Mouse (Mus musculus): ENCODE results near the gene Rab5b. TPM values are rescaled to one million over a fixed set of nuclear protein-coding genes. Genes with fewer than 3 reads are reported as not detected.
"Not testable (repeated sequence)": the region's sequence is repeated elsewhere in the genome, so short reads cannot be mapped to it uniquely, and the experiment has no call there.

The Rab5b gene
- polyA plus RNA-seq, 1 experiment from 2014 or later: 60.4 TPM

DNA sequence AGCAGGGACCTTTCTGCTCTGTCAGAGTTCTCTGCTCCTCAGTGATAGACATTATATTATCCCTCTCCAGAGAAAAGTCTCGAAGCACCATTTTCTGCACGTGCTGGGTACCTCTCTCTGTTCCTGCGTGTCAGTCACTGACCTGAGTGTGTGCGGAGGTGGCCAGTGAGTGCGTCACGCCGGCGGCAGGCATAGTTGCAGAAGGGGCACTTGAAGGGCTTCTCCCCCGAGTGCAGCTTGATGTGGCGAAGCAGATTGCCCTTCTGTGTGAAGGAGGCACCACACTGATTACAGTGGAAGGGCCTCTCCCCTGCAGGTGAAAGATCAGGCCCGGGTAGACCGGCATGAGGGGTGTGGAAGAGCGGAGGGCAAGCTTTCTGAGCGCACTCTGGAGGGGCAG lies 56.1 kb downstream of the Rab5b start:
- WGBS: 66% methylated on average over 14 of the region's 14 CpGs
- ATAC-seq (ENCODE audit: extremely low read depth, insufficient number of reproducible peaks, low FRiP score, low TSS enrichment): no peak
- H3K4me1 ChIP-seq: peaks cover 27% of the 10 kb centered on the region
- H3K27ac ChIP-seq (replicated peaks): no peak overlapping the region
- H3K4me2 ChIP-seq: no peak overlapping the region
- no peaks in the 10 kb centered on the region for H3K9me3 ChIP-seq
- H3K36me3 ChIP-seq: 0 out of 2 replicates have a peak, but pooled peaks cover 3% of the 10 kb centered on the region
- H3K27me3 ChIP-seq (replicated peaks): peaks cover 15% of the 10 kb centered on the region
- no peak overlapping the region for H3K9ac ChIP-seq
- H3K4me3 ChIP-seq: no peak overlapping the region

DNA sequence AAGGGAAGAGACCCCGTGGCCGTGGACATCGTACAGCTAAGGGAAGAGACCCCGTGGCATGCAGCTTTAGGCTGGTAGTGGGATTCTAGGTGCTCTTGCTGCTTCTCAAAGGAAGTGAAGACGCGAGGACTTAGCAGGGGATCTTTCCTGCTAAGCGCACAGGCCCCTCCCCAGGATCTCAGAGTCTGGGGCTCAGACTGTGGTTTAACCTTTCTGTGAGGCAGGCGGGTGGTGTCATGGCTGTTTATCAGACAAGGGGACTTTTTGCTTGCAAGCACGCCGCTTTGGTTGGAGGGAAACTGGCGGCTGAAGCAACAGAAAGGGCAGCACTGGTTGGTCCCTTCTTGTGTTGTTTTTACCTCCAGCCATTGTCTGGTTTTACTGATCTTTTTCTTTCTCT lies 59.1 kb downstream of the Rab5b start:
- H3K9ac ChIP-seq: peak overlapping the region; percentile 37
- H3K4me1 ChIP-seq: peaks cover 18% of the 10 kb centered on the region
- H3K36me3 ChIP-seq: peaks cover 17% of the 10 kb centered on the region; the same call in 1 of the 2 replicates
- ATAC-seq (ENCODE audit: extremely low read depth, insufficient number of reproducible peaks, low FRiP score, low TSS enrichment): no peak
- no peaks in the 10 kb centered on the region for H3K27me3 ChIP-seq (replicated peaks)
- H3K27ac ChIP-seq (replicated peaks): no peak overlapping the region
- H3K9me3 ChIP-seq: no peaks in the 10 kb centered on the region
- H3K4me3 ChIP-seq: 0 out of 2 replicates have a peak overlapping the region, but pooled peaks have one; percentile 11
- peak overlapping the region; percentile 53 for H3K4me2 ChIP-seq
- 18% methylated on average over 11 of the region's 11 CpGs for WGBS

DNA sequence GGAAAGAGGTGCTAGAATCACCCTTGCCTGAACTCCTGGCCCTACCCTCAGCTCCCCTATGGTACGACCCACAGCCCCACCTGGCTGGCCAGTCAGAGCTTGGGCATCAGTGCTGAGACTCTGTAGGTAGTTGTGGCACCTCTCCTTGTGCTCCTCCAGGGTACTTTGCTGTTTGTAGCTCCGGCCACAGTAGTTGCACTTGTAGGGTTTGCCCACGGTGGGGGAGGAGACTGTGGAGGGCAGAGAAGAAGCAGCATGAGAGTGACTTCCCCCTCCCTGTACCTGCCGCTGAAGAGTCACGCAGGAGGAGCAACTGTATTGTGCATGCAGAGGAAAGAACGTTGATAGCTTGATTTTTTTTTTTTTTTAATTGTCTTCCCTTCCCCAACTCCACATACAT lies 59.5 kb downstream of the Rab5b start:
- Histone ChIP-seq H3K4me2 (peak overlapping the region; percentile 53), H3K36me3 (peaks cover 17% of the 10 kb centered on the region; the same call in 1 of the 2 replicates), H3K9ac (peak overlapping the region; percentile 37; the same call in 1 of the 2 replicates), H3K9me3 (no peaks in the 10 kb centered on the region), H3K27me3 (replicated peaks) (no peaks in the 10 kb centered on the region), H3K4me3 (no peak overlapping the region), H3K27ac (replicated peaks) (no peak overlapping the region), H3K4me1 (peaks cover 13% of the 10 kb centered on the region)
- ATAC-seq (ENCODE audit: extremely low read depth, insufficient number of reproducible peaks, low FRiP score, low TSS enrichment): no peak
- WGBS: 43% methylated on average over 6 of the region's 6 CpGs

DNA sequence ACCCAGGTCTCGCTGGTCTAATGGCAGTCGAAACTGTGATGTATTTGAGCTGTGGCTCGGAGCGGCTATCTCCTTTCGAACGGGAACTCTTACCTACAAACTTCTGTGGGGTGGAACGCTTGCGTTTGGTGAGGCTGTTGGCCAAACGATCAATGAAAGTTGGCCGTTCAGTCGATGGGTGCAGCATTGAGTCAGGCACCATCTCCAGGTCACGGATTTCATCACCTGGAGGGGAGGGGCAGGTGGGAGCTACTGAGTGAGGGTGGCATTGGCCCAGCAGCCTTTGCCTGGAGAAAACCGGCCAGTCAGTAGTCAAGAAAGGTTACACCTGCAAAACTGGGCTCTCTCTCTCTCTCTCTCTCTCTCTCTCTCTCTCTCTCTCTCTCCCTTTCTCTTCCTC lies 60.4 kb downstream of the Rab5b start:
- no peak overlapping the region for H3K4me2 ChIP-seq
- no peak overlapping the region for H3K4me3 ChIP-seq

DNA sequence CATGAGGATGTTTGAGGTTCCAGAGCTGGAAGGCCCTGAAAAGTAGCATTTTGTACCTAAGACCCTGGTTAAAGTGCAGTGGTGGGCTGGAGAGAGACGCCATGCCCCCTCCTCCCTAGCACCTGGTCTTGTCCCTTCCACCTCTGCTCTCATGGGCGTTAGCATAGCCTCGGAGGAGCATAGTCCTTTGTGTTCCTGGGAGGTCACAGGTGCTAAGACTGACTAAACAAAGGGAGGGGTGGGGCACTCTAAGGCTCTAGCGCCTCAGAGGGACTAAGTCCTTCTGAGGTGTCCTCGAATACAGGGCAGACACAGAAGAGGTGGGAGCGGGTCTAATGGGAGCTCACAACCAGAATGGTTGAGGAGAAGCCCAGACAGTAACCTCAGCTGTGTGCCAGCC lies 64.5 kb downstream of the Rab5b start:
- Histone ChIP-seq H3K4me2 (no peak overlapping the region), H3K9me3 (no peaks in the 10 kb centered on the region), H3K36me3 (peaks cover 14% of the 10 kb centered on the region; the same call in 1 of the 2 replicates), H3K4me1 (peaks cover under 1% of the 10 kb centered on the region; the same call in 1 of the 2 replicates), H3K27me3 (replicated peaks) (no peaks in the 10 kb centered on the region), H3K9ac (no peak overlapping the region), H3K27ac (replicated peaks) (no peak overlapping the region), H3K4me3 (no peak overlapping the region)
- WGBS: 17% methylated on average over 6 of the region's 6 CpGs
- no peak for ATAC-seq (ENCODE audit: extremely low read depth, insufficient number of reproducible peaks, low FRiP score, low TSS enrichment)

More for the DNA sequence above, 60.4 kb downstream of the Rab5b start:
- Histone ChIP-seq H3K36me3 (peaks cover 17% of the 10 kb centered on the region; the same call in 1 of the 2 replicates), H3K27ac (replicated peaks) (no peak overlapping the region), H3K27me3 (replicated peaks) (no peaks in the 10 kb centered on the region), H3K4me1 (peaks cover 13% of the 10 kb centered on the region), H3K9me3 (no peaks in the 10 kb centered on the region), H3K9ac (no peak overlapping the region)
- WGBS: 89% methylated on average over 13 of the region's 13 CpGs
- ATAC-seq (ENCODE audit: extremely low read depth, insufficient number of reproducible peaks, low FRiP score, low TSS enrichment): no peak

DNA sequence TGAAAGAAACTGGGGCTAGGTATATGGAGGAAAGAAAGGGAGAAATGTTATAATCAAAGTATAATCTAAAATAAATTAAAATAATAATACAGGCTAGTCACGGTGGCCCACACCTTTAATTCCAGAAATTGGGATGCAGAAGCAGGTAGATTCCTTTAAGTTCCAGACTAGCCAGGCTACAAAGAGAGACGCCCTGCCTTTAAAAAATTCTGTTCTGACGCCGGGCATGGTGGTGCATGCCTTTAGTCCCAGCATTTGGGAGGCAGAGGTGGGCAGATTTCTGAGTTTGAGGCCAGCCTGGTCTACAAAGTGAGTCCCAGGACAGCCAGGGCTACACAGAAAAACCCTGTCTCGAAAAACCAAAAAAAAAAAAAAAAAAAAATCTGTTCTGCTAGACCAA lies 65.8 kb downstream of the Rab5b start:
- WGBS: 66% methylated on average over 5 of the region's 5 CpGs
- H3K4me3 ChIP-seq: not testable (repeated sequence)

DNA sequence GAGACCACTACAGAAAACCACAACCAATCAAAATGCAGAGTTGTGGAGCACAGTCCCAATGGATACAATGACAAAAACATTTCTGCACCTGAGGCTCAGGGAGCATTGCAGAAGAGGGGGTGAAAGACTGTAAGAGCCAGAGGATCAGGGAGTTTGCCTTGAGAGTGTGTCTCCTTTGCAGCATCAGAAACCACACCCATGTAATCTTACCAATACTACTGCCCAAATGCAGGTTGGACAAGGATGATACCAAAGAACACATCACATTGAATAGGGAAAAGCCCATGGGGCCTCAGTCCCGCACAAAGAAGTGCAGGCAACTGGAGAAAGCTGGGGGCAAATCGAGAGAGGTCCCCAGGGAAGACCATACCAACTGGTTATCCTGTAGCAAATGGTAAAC lies 66.3 kb downstream of the Rab5b start:
- Histone ChIP-seq H3K9me3 (no peaks in the 10 kb centered on the region), H3K36me3 (peaks cover 22% of the 10 kb centered on the region), H3K27me3 (replicated peaks) (no peaks in the 10 kb centered on the region), H3K4me2 (no peak overlapping the region), H3K4me1 (peaks cover 9% of the 10 kb centered on the region), H3K9ac (no peak overlapping the region), H3K27ac (replicated peaks) (no peak overlapping the region), H3K4me3 (no peak overlapping the region)
- 77% methylated on average over 2 of the region's 2 CpGs for WGBS
- no peak for ATAC-seq (ENCODE audit: extremely low read depth, insufficient number of reproducible peaks, low FRiP score, low TSS enrichment)

More for the DNA sequence above, 65.8 kb downstream of the Rab5b start:
- H3K4me2 ChIP-seq; H3K9me3 ChIP-seq; H3K4me1 ChIP-seq; H3K27ac ChIP-seq (replicated peaks); H3K9ac ChIP-seq; ATAC-seq (ENCODE audit: extremely low read depth, insufficient number of reproducible peaks, low FRiP score, low TSS enrichment); H3K27me3 ChIP-seq (replicated peaks): not testable (repeated sequence)
- peaks cover 16% of the 10 kb centered on the region for H3K36me3 ChIP-seq

DNA sequence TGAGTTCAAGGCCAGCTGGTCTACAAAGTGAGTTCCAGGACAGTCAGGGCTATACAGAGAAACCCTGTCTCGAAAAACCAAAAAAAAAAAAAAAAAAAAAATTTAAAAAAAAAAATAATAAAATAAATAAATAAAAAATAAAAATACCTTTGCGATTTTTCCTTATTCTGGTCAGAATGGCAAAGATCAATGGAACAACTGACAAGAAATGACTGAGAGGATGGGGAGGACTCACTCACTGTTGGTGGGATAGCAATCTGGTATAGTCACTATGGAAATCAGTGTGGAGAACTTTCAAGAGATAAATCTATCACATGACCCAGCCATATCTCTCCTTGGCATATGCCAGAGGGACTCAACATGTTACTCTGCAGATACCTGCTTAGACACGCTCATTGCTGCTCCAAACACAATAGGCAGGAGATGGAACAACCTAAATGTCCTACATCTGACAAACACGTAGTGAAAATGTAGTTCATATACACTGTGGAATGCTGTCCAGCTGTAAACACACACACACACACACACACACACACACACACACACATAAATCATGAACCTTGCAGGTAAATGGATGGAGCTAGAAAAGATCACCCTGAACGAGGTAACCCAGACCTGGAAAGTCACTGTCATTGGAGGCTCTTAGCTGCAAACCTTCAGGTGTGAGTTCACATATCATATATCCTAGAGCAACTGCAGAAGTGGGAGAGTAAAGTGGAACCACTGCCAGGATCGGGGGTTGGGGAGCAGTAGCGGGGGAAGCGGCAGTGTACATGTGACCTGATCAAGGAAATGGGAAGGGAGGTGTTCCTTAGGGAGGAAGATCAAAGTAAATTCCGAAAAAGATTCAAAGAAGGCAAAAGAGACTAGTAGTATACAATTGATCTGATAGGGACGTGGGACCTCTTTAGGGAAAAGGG lies 68.4 kb downstream of the Rab5b start:
- no peak for ATAC-seq (ENCODE audit: extremely low read depth, insufficient number of reproducible peaks, low FRiP score, low TSS enrichment)

More for the DNA sequence above, 68.4 kb downstream of the Rab5b start:
- no peak overlapping the region for H3K9ac ChIP-seq
- H3K4me2 ChIP-seq: no peak overlapping the region
- 72% methylated on average over 10 of the region's 10 CpGs for WGBS
- H3K4me3 ChIP-seq: no peak overlapping the region
- H3K27me3 ChIP-seq (replicated peaks): no peaks in the 10 kb centered on the region
- peaks cover 28% of the 10 kb centered on the region for H3K36me3 ChIP-seq
- H3K4me1 ChIP-seq: peaks cover 10% of the 10 kb centered on the region
- no peak overlapping the region for H3K27ac ChIP-seq (replicated peaks)
- H3K9me3 ChIP-seq: no peaks in the 10 kb centered on the region

Other genes starting within 250 kb of the Rab5b start
- 55.2 and 57.1 TPM in 2 replicates for gene Smarcc2, start 237.0 kb downstream of the Rab5b start, polyA plus RNA-seq (2015; fragmentation: Nextera tagmentation; extraction: Ambion mirVana)
- 1,202 and 1,344 TPM in 2 replicates for gene Myl6, start 202.1 kb downstream of the Rab5b start, polyA plus RNA-seq (2015; fragmentation: Nextera tagmentation; extraction: Ambion mirVana)
- gene Myl6b, start 197.6 kb downstream of the Rab5b start, polyA plus RNA-seq (2015; fragmentation: Nextera tagmentation; extraction: Ambion mirVana): 3.2 and 4.5 TPM in 2 replicates
- gene Esyt1, start 170.4 kb downstream of the Rab5b start, polyA plus RNA-seq (2015; fragmentation: Nextera tagmentation; extraction: Ambion mirVana): 17.2 and 17.3 TPM in 2 replicates
- gene Zc3h10, start 148.5 kb downstream of the Rab5b start, polyA plus RNA-seq (2015; fragmentation: Nextera tagmentation; extraction: Ambion mirVana): 7.6 and 9.4 TPM in 2 replicates
- 2,656 and 2,881 TPM in 2 replicates for gene Rpl41, start 147.0 kb downstream of the Rab5b start, polyA plus RNA-seq (2015; fragmentation: Nextera tagmentation; extraction: Ambion mirVana)
- gene Pa2g4, start 130.3 kb downstream of the Rab5b start, polyA plus RNA-seq (2015; fragmentation: Nextera tagmentation; extraction: Ambion mirVana): 125 and 136 TPM in 2 replicates
- gene Erbb3, start 106.6 kb downstream of the Rab5b start, polyA plus RNA-seq (2015; fragmentation: Nextera tagmentation; extraction: Ambion mirVana): 3.7 and 4.1 TPM in 2 replicates
- 455 and 482 TPM in 2 replicates for gene Rps26, start 69.5 kb downstream of the Rab5b start, polyA plus RNA-seq (2015; fragmentation: Nextera tagmentation; extraction: Ambion mirVana)
- 1.3 TPM in 2 replicates for gene Ikzf4, start 50.3 kb downstream of the Rab5b start, polyA plus RNA-seq (2015; fragmentation: Nextera tagmentation; extraction: Ambion mirVana)
- gene Suox, start 22.2 kb downstream of the Rab5b start, polyA plus RNA-seq (2015; fragmentation: Nextera tagmentation; extraction: Ambion mirVana): 11.1 and 12.4 TPM in 2 replicates
- 1.6 and 2.6 TPM in 2 replicates for gene Pmel, start 7.9 kb upstream of the Rab5b start, polyA plus RNA-seq (2015; fragmentation: Nextera tagmentation; extraction: Ambion mirVana)
- gene Cdk2, start 8.8 kb upstream of the Rab5b start, polyA plus RNA-seq (2015; fragmentation: Nextera tagmentation; extraction: Ambion mirVana): 86.6 and 92.0 TPM in 2 replicates
- gene Dgka, start 48.6 kb upstream of the Rab5b start, polyA plus RNA-seq (2015; fragmentation: Nextera tagmentation; extraction: Ambion mirVana): 4.8 and 5.0 TPM in 2 replicates
- gene Pym1, start 51.6 kb upstream of the Rab5b start, polyA plus RNA-seq (2015; fragmentation: Nextera tagmentation; extraction: Ambion mirVana): 22.1 and 22.7 TPM in 2 replicates
- gene Mmp19, start 94.6 kb upstream of the Rab5b start, polyA plus RNA-seq (2015; fragmentation: Nextera tagmentation; extraction: Ambion mirVana): 0.87 and 1.1 TPM in 2 replicates
- gene Dnajc14, start 107.8 kb upstream of the Rab5b start, polyA plus RNA-seq (2015; fragmentation: Nextera tagmentation; extraction: Ambion mirVana): 35.3 and 38.8 TPM in 2 replicates
- 18.7 and 19.0 TPM in 2 replicates for gene Tmem198b, start 108.1 kb upstream of the Rab5b start, polyA plus RNA-seq (2015; fragmentation: Nextera tagmentation; extraction: Ambion mirVana)
- 164 and 175 TPM in 2 replicates for gene Sarnp, start 121.1 kb upstream of the Rab5b start, polyA plus RNA-seq (2015; fragmentation: Nextera tagmentation; extraction: Ambion mirVana)
- gene Ormdl2, start 125.4 kb upstream of the Rab5b start, polyA plus RNA-seq (2015; fragmentation: Nextera tagmentation; extraction: Ambion mirVana): 47.2 and 50.0 TPM in 2 replicates
- gene Gdf11, start 195.5 kb upstream of the Rab5b start, polyA plus RNA-seq (2015; fragmentation: Nextera tagmentation; extraction: Ambion mirVana): 2.8 and 3.6 TPM in 2 replicates
- 370 and 426 TPM in 2 replicates for gene Cd63, start 204.7 kb upstream of the Rab5b start, polyA plus RNA-seq (2015; fragmentation: Nextera tagmentation; extraction: Ambion mirVana)
- gene Rdh5, start 226.6 kb upstream of the Rab5b start, polyA plus RNA-seq (2015; fragmentation: Nextera tagmentation; extraction: Ambion mirVana): 8.9 and 10.3 TPM in 2 replicates
- 199 and 223 TPM in 2 replicates for gene Bloc1s1, start 227.8 kb upstream of the Rab5b start, polyA plus RNA-seq (2015; fragmentation: Nextera tagmentation; extraction: Ambion mirVana)
- gene Itga7, start 237.6 kb upstream of the Rab5b start, polyA plus RNA-seq (2015; fragmentation: Nextera tagmentation; extraction: Ambion mirVana): 2.4 and 2.9 TPM in 2 replicates

Measured in heart, embryonic 13.5 days (tissue).